Mouse (Mus musculus): ENCODE measurements at regions not wholly inside any gene's neighbourhood (a gene's known extent, or its start where the extent isn't known, plus 50 kb on each side); places are given as distances from the start of the nearest gene placed in this dataset.

DNA sequence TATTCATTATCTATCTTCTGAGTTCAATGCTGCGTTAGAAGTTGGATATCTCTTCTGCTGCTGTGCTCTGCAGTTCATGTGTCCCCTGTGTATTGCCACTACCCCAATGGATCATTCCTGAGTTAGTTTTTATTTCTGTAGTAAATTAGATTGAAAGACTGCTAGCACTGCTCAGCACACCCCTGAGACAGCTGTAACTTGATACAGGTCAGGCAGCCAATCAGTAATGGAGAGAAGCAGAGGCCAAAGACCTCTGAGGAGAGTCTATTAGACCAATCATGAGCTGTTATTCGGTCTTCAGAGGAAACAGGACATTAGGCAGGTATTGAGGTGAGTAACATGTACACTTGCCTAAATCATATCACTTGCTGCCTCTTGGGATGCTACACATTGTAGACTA lies 837.5 kb upstream of the Chordc1 start:
- DNase-seq (ENCODE audit: low read depth, low spot score): peak; percentile 28

DNA sequence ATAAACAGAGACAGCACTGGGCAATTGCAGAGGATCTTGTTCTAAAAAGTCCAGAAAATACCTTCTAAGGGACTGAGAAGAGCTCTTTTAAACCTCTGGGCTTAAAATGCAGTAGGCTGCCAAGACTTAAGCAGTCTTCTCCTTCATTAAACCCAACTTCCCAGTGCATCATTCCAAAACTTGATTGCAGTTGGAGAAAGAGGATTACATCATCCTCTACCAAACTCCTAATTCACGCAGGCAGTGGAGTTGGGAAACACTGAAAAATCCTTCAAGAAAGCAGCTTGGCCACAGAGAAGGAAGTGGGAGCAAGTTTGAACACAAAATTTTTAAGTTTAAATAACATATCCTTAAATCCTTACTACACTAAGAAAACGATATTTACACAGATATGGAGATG lies 825.5 kb upstream of the Chordc1 start:
- DNase-seq (ENCODE audit: low read depth, low spot score): no peak

DNA sequence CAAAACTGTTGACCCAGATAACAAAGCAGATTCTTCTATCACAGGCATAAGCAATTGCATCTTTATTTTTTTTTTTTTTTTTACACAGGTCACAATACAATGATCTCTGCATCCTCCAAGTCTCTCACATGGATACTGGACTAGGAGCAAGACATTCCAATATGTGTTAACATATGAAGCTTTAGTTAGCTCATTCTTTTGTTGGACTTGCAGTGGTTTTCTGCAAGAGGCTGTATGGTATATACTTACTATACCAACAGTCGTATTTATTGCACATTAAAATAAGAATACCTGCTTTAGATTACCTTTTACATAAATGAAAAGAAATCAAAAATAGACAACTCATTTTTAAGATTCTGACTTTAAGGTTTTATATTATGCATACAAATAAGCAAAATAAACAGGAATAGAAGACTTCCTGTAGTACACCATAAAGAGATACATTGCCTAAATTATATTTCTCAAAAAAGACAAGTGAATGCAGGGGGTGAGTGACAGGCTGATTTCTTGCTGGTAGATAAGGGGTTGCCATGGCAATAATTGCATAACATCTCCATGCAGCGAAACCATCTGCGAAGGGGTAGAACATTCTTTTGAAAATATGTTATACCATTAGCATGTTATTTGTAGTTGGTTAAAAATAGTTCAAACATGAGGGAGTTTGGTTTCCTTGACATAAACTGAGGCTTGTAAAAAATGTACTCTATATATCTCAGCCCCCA lies 807.1 kb upstream of the Chordc1 start:
- DNase-seq (ENCODE audit: low read depth, low spot score): no peak

DNA sequence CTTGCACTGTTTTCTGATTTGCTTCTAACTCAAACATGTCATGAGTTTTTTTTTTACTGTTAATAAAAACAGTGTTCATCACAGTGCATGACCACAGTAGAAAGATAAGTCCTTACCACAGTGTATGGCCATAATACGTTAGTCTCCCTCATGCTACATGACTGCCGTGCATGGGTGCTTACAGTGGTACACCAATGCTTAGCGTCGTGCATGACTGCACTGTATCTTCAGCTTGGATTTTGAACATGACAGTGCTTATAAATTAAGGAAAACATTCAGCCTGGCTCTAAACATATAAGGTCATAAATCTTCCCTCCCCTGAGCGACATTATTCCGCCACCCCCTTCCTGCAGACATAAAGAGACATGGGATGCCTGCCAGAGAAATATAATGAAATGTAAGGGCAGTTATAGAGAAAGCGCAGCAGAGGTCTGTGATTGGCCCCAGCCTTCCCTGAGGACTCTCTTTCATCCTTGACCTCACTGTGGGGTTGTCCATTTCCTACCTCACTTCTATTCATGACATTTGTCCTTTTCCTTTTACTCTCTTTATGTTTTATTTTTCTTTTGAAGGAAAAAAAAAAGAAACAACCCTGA lies 791.7 kb upstream of the Chordc1 start:
- peak; percentile 68 for DNase-seq (ENCODE audit: low read depth, low spot score)

DNA sequence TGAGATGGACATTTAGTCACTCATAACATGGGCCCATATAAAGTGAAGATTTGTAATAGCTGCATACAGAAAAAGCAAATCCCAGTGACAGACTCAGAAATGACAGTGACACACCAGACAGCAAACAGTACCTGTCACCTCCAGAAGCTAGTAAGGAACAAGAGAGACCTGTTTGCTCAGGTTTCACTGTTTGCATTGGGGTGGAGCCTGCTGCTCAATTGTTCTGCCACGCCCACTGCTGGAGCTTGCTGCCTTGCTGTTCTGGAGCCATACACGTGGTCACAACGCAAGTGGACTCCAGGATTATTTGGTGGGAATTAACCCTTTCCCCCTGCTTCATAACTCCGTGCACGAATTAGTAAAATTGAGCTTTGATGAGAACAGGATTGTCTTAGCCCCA lies 783.2 kb upstream of the Chordc1 start:
- DNase-seq (ENCODE audit: low read depth, low spot score): no peak

DNA sequence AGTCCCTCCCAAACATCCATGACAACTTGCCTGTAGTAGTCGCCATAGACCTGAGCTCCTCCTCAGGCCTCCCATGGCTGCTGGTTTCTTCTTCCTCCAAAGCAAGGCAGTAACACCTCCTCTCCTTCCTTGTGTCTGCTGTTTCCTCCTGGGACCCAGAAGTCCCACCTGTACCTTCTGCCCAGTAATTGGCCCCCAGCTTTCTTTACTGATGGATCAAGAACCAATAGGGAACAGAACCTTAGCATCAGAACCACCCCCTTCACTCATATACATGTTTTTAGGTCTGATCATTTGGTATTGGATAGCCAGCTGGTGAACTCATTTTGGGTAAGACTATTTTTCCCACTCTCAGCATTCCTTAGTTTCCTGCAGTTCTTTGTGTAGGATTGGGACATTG lies 735.7 kb upstream of the Chordc1 start:
- DNase-seq (ENCODE audit: low read depth, low spot score): no peak

DNA sequence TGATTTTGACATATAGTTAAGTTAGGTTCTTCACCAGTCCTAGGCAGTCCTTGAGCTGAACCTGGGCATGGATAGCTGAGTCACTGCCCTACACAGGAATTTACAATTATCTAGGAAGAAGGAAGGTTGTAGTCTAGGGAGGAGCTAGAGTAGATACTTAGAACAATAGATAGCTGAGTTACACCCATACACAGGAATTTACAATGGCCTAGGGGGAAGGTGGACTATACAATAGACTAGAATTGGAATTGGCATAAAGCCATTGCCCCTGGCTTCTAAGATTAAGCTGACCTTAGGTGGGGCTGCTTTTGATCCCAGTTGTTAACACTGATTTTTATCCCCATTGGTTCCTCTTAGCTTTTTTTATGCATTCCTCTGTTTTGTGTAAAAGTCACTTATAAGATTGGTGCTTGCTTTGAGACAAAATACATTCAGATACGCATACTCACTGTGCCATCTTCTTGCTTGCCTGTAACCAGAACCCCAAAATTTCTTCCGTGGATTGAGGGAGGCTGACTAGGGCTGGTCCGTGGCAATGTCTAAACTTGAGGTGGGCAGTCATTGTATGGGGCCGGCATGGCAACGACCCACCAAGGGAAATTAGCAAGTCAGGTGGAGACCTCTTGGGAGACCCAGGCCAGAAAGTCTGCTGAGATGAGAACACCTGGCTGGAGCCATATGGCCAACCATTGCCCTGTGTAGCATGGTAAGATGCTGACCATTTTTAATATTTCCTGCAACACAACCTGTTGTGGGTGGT lies 734.1 kb upstream of the Chordc1 start:
- DNase-seq (ENCODE audit: low read depth, low spot score): no peak

DNA sequence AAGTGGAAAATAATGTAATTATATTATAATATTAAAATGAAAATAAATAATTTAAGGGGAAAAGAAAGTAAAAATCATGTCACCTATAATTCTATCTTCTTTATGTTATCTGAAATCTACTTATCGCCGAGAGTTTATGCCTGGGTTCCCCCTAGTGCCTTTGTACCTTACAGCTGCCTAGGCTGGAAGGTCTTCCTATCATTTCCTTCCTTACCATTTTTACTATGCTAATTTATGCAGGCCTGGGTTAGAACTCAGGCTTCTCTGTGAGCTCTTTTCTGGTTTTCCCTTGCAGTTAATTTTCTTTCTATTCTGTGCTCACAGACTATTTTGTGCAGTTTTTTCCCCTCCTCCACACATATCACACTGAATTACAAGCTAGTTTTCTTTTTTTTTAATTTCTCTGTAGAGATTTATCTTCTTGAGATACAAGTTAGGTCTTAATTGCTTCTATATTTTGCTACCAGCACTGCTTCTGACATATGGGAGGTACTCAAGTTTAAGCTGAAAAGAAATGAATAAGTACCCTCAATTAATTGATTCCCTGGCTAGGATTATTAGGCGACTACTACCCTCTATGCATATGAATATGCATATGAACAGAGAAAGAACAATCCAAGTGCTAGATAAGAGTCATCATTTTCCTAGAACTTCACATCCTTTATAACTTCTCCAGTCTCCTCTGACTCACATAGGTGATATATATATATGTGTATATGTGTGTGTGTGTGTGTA lies 724.0 kb upstream of the Chordc1 start:
- no peak for DNase-seq (ENCODE audit: low read depth, low spot score)

DNA sequence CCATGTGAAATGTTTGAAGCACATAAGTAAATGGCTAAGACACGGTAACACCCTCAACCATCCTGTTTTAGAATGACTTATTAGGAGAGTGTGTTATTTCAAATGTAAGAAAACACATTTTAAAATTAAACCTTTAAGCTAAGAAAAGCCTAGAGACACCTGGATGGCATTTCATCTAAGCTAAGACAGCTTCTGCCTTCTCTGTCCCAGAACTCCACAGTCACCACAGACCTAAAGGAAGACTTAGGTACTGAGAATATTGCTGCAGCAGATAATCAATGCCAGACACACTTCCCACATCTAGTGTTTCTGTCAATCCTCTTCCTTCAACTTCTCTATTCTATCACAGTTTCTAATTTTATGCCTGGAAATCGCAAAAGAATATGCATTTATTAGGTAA lies 704.4 kb upstream of the Chordc1 start:
- DNase-seq (ENCODE audit: low read depth, low spot score): no peak

DNA sequence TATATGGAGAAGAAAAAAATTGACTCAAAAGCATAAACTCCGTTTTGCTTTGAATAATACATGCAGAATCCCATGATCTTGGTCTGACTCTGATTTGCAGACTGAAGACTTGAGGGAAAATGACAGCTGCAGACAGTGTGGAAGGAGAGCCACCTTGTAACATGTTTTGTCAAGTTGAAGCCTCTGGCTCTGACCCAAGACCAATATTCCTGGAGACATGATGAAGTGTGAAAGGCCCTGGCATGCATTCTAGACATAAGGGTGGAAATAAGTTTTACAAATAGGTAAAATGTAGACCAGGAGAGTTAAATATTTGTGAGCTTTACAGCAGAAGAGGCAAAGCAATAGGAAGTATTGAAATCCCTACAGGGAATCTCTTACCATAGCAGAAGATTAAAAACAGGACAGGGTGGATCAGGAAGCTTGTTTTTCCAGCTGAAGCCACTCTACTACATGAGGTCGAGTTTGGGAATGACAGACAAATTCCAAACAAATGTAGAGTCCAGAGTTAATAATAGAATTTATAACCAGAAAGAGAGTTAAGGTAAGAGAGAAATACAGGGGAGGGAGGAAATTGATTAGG lies 703.9 kb upstream of the Chordc1 start:
- DNase-seq (ENCODE audit: low read depth, low spot score): peak; percentile 2

DNA sequence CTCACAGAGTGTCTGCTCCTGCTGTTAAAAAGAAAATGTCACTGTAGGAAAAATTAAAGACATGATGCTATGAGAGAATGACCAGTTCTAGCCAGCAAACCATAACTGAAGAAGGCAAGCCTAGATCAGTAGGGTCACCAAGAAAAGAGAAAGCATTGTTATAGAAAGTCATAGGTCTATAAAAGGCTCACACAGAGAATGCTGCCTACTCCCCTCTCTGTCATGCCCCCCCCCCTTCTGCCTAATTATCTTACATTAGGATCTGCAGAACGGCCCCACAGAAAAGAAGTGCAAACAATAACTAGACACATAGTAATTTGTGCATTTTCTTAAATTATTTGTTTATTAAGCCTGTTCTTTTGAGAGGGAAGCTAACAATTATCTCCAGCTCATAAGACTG lies 680.8 kb upstream of the Chordc1 start:
- DNase-seq (ENCODE audit: low read depth, low spot score): no peak

DNA sequence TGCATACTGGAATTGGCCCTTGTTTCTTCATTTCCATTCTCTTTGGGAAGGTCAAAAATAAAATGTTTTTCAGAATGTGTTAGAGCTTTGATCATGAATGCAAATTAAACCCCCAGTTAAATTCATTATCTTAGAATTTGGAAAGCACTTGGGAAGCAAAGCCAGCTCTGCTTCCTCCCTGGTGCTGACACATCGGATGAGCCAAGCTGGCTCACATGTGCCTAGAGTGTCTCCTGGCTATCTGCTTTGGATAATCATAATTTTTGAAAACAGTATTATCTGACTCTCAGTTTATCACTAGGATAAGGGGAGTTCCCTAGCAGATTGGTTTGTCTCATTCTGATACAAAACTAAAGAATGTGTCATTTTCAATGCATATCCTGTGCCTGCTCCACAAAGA lies 649.4 kb upstream of the Chordc1 start:
- no peak for DNase-seq (ENCODE audit: low read depth, low spot score)

DNA sequence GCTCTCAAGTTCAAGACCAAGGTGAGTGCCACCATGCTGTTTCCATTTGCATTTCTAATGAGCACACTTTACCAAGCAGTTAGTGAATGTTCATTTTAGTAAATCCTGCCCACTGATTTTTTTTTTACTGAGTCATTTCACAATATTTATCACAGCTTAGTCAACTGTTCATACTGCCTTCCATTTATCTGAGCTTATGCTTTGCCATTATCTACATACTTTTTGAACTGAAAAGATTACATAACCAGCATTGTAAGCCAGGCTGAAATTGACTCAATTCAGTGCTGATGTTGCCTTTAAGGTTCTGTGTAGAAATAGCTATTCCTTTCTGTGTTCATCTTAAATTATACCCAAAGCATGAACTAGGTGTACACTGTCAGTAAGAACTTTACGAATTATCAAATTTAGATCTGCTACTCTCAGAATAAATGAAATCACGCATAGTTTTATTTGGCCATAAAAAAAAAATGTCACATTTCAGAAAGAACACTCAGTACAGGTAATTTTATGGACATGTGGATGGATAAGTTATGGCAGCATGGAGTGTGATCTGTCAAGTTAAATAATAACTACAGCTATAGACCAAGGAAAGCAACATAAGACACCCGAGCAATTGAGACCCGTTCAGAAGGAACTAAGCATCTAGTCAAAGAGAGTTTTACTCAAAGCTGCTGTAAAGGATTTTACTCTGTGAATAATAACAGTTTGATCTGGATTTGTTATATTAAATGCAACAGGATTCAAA lies 645.9 kb upstream of the Chordc1 start:
- no peak for DNase-seq (ENCODE audit: low read depth, low spot score)

DNA sequence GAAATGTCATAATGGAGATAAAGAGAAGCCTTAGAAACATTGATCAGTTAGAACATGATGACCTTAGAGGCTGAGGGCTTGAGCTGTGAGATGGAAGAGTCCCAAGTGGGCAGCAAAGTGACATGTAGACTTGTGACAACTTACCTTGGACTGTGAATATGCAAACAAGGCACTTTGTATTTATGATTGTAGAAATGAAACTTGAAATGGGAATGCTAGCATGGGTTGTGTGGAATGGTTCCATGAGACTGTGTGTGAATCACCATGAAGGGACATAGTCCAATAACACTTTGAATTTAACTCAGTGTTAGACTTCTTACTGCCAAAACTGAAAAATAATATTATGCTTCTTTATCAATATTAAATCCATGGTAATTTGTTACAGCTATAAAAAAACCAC lies 638.1 kb upstream of the Chordc1 start:
- DNase-seq (ENCODE audit: low read depth, low spot score): no peak

DNA sequence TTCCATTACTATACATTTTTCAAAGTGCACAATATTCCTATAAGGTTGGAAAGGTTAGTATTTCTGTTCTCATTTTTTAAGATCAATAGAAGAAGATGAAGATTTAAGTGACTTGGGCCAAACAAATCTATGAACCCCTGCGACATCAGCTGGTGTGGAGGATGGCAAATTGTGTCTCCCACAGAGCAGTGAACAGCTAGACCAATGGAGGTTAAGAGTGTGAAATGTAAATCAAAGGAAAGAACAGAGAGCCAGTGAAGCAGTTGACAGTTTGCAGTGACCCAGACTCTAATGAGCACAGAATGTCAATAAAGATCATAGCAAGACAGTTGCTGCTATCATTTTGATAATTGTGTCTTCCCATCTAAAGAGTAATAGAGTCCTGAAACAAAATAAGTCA lies 627.8 kb upstream of the Chordc1 start:
- peak; percentile 43 for DNase-seq (ENCODE audit: low read depth, low spot score)

DNA sequence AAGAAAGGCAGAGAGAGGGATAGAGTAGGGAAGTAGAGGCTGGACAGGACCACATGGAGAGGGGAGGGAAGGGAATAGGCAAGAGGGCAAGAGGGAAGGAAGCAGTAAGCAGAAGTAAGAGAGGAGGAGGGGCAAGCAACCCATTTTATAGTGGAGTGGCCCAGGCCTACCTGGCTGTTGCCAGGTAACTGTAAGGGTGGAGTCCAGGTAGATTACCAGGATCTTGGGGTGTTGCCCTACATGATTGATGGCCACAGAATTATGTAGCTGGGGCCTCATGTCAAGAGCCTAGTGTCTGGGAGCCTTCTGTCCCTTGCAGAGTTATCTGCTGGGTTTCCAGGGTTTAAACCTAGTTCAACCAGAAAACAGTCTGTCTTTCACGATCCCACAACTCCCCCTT lies 623.7 kb upstream of the Chordc1 start:
- DNase-seq (ENCODE audit: low read depth, low spot score): no peak

DNA sequence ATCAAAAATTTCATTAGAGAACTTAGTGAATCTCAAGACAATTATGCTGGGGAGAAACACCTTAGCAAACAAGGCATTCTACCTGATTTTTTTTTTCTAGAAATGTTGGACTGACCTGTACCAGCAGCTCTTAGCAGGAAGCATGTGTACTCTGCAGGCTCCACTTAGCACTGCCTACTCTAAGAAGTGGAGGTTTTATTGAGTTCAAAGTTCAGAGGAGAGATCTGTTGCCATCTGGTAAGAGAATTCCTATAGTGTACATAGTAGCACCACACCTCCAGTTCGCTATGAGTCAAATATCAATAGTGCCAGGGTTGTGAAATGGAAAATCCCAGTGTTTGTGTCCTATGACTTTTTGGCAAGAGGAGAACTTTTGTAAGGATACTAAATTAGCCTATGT lies 616.4 kb upstream of the Chordc1 start:
- no peak for DNase-seq (ENCODE audit: low read depth, low spot score)
